Mouse (Mus musculus): ENCODE results near the gene Nmur1.

Gene Nmur1

GRCm38 (mm10) chr1:86359798-86360179, 66.2 kb downstream of the Nmur1 start:
- peak; percentile 83 for DNase-seq (ENCODE audit: low read depth, low spot score)

- DNase-seq (ENCODE audit: low read depth, low spot score), result peak; percentile 99
These were observed 66.9 kb downstream of the Nmur1 start, which contains the start of gene Ncl for GRCm38 (mm10) chr1:86358906-86359797. Gene Ncl (minus strand): TSS chr1:86359400.

- no peak for DNase-seq (ENCODE audit: low read depth, low spot score)
These were observed 67.7 kb downstream of the Nmur1 start for GRCm38 (mm10) chr1:86358229-86358905.

GRCm38 (mm10) chr1:86354186-86354585, 71.8 kb downstream of the Nmur1 start:
- no peak for DNase-seq (ENCODE audit: low read depth, low spot score)

GRCm38 (mm10) chr1:86350576-86350975, 75.5 kb downstream of the Nmur1 start:
- DNase-seq (ENCODE audit: low read depth, low spot score), result no peak

- no peak for DNase-seq (ENCODE audit: low read depth, low spot score)
These were observed 76.3 kb downstream of the Nmur1 start for GRCm38 (mm10) chr1:86349696-86350095.

- no peak for DNase-seq (ENCODE audit: low read depth, low spot score)
These were observed 76.8 kb downstream of the Nmur1 start for GRCm38 (mm10) chr1:86349201-86349600.

GRCm38 (mm10) chr1:86348801-86349200, 77.2 kb downstream of the Nmur1 start:
- DNase-seq (ENCODE audit: low read depth, low spot score), result peak; percentile 86

GRCm38 (mm10) chr1:86348083-86348482, 77.9 kb downstream of the Nmur1 start:
- no peak for DNase-seq (ENCODE audit: low read depth, low spot score)

- DNase-seq (ENCODE audit: low read depth, low spot score), result no peak
These were observed 78.3 kb downstream of the Nmur1 start for GRCm38 (mm10) chr1:86347716-86348045.

GRCm38 (mm10) chr1:86346851-86347715, 78.9 kb downstream of the Nmur1 start:
- DNase-seq (ENCODE audit: low read depth, low spot score), result no peak

GRCm38 (mm10) chr1:86345956-86346355, 80.1 kb downstream of the Nmur1 start:
- no peak for DNase-seq (ENCODE audit: low read depth, low spot score)

GRCm38 (mm10) chr1:86345069-86345468, 81.0 kb downstream of the Nmur1 start:
- no peak for DNase-seq (ENCODE audit: low read depth, low spot score)

- DNase-seq (ENCODE audit: low read depth, low spot score), result no peak
These were observed 81.8 kb downstream of the Nmur1 start for GRCm38 (mm10) chr1:86343969-86344861.

- DNase-seq (ENCODE audit: low read depth, low spot score), result no peak
These were observed 82.9 kb downstream of the Nmur1 start for GRCm38 (mm10) chr1:86343087-86343645.

- DNase-seq (ENCODE audit: low read depth, low spot score), result peak; percentile 67
These were observed 83.7 kb downstream of the Nmur1 start for GRCm38 (mm10) chr1:86342371-86342770.

- DNase-seq (ENCODE audit: low read depth, low spot score), result peak; percentile 75
These were observed 84.9 kb downstream of the Nmur1 start for GRCm38 (mm10) chr1:86341096-86341495.

- DNase-seq (ENCODE audit: low read depth, low spot score), result peak; percentile 87
These were observed 86.7 kb downstream of the Nmur1 start for GRCm38 (mm10) chr1:86339156-86339812.

GRCm38 (mm10) chr1:86336330-86336729, 89.7 kb downstream of the Nmur1 start:
- no peak for DNase-seq (ENCODE audit: low read depth, low spot score)

Data from R1 (cell line).